Mouse (Mus musculus): Measurements from ENCODE around the gene Fam192a. TPM values are rescaled to one million over a fixed set of nuclear protein-coding genes. Genes with fewer than 3 reads are reported as not detected.

Fam192a gene
- total and polyA plus RNA-seq, 3 experiments: 30.7 to 80.3 (median 43.7) TPM

DNA sequence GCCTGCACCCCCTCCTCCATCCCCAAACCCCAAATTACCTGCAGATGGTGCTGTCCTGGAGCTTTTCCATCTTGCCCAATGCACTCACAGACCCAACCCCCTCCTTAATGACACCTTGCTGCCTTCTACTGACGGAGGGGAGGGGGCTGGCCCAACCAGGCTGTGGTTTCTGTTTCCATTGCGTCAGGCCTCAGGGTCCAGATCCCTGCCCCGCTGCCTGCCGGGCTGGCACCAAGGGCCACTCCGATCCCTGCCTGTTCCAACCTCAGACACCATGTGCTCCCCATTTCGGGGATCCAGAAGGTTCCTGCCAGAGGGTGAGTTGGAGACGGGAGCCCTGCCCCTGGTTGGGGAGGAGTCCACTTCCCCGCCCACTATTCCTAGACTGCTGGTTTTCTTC lies 57.8 kb downstream of the Fam192a start:
- H3K4me1 ChIP-seq (ENCODE audit: control insufficient read depth in 1 of 2, insufficient read depth in 2 of 2): peaks cover 35 to 39% of the 10 kb centered on the region in 2 experiments
- peaks cover 7 to 10% of the 10 kb centered on the region in 2 experiments for H3K36me3 ChIP-seq (replicated peaks in 1 of 2; ENCODE audit: control insufficient read depth in 1 of 2, insufficient read depth in 1 of 2, low read length in 1 of 2)
- peaks cover 2% of the 10 kb centered on the region for H3K27me3 ChIP-seq (replicated peaks)
- TF ChIP-seq TCF12 (IDR thresholded peaks at IDR 0.05; ENCODE audit: low read depth, low read length) (0 out of 2 replicates have a peak, but pooled peaks have one; percentile 64), KAT2A (IDR thresholded peaks at IDR 0.05; ENCODE audit: insufficient replicate concordance, low read length) (no peak), ELF1 (IDR thresholded peaks at IDR 0.05; ENCODE audit: low read depth, low read length) (no peak), JUN (IDR thresholded peaks at IDR 0.05; ENCODE audit: insufficient read depth, low read depth, low read length) (0 out of 2 replicates have a peak, but pooled peaks have one; percentile 5), MEF2A (IDR thresholded peaks at IDR 0.05; ENCODE audit: borderline replicate concordance, low read depth, low read length) (0 out of 2 replicates have a peak, but pooled peaks have one; percentile 44), CTCF (conservative IDR thresholded peaks at IDR 0.05 in 1 of 2, IDR thresholded peaks at IDR 0.05 in 1 of 2; ENCODE audit: low read depth in 2 of 2, low read length in 2 of 2) (peak in 1 of 2 experiments; percentile 35; a peak in 2 of 4 replicates), CHD2 (IDR thresholded peaks at IDR 0.05; ENCODE audit: low read length) (peak; percentile 54; the same call in 1 of the 2 replicates), MAFK (IDR thresholded peaks at IDR 0.05; ENCODE audit: insufficient replicate concordance, low read length) (no peak), GABPA (IDR thresholded peaks at IDR 0.05; ENCODE audit: insufficient replicate concordance, low read depth, low read length) (no peak), POLR2A (IDR thresholded peaks at IDR 0.05; ENCODE audit: low read depth, low read length) (peak; percentile 51; the same call in 1 of the 2 replicates), ZMIZ1 (IDR thresholded peaks at IDR 0.05; ENCODE audit: low read depth, low read length) (no peak), ZKSCAN1 (IDR thresholded peaks at IDR 0.05; ENCODE audit: borderline replicate concordance, low read depth, low read length) (no peak), BHLHE40 (IDR thresholded peaks at IDR 0.05; ENCODE audit: low read depth, low read length) (no peak), USF1 (IDR thresholded peaks at IDR 0.05; ENCODE audit: low read depth, low read length) (no peak), UBTF (IDR thresholded peaks at IDR 0.05; ENCODE audit: low read depth, low read length) (no peak), ZNF384 (IDR thresholded peaks at IDR 0.05; ENCODE audit: low read depth, low read length) (no peak), SIN3A (IDR thresholded peaks at IDR 0.05; ENCODE audit: low read length) (no peak), IRF4 (IDR thresholded peaks at IDR 0.05; ENCODE audit: low read depth, low read length) (peak; percentile 72), MXI1 (IDR thresholded peaks at IDR 0.05; ENCODE audit: low read depth, low read length) (no peak), MAZ (IDR thresholded peaks at IDR 0.05; ENCODE audit: low read depth, low read length) (peak; percentile 77; the same call in 1 of the 2 replicates), PAX5 (IDR thresholded peaks at IDR 0.05; ENCODE audit: low read length) (no peak), E2F4 (IDR thresholded peaks at IDR 0.05; ENCODE audit: insufficient replicate concordance, low read depth, low read length) (no peak), JUND (conservative IDR thresholded peaks at IDR 0.05; ENCODE audit: low read depth, low read length) (no peak), TBP (conservative IDR thresholded peaks at IDR 0.05; ENCODE audit: low read depth, low read length) (no peak), NRF1 (IDR thresholded peaks at IDR 0.05; ENCODE audit: low read depth, low read length) (no peak), RCOR1 (conservative IDR thresholded peaks at IDR 0.05; ENCODE audit: low read depth, low read length) (no peak), EP300 (IDR thresholded peaks at IDR 0.05; ENCODE audit: low read length) (no peak), HCFC1 (IDR thresholded peaks at IDR 0.05; ENCODE audit: low read depth, low read length) (no peak), CHD1 (IDR thresholded peaks at IDR 0.05; ENCODE audit: low read depth, low read length) (no peak), MYC (IDR thresholded peaks at IDR 0.05; ENCODE audit: low read depth, low read length) (no peak), RAD21 (IDR thresholded peaks at IDR 0.05; ENCODE audit: low read depth, low read length) (no peak; the same call in 1 of the 2 replicates), USF2 (conservative IDR thresholded peaks at IDR 0.05; ENCODE audit: low read depth, low read length) (no peak), ZC3H11A (IDR thresholded peaks at IDR 0.05; ENCODE audit: low read depth, low read length) (no peak), SMC3 (IDR thresholded peaks at IDR 0.05; ENCODE audit: low read depth, low read length) (peak; percentile 21; the same call in 1 of the 2 replicates), NELFE (IDR thresholded peaks at IDR 0.05; ENCODE audit: low read depth, low read length) (no peak), POLR2AphosphoS2 (IDR thresholded peaks at IDR 0.05; ENCODE audit: low read depth, low read length) (no peak), MAX (IDR thresholded peaks at IDR 0.05; ENCODE audit: low read length) (no peak), ETS1 (conservative IDR thresholded peaks at IDR 0.05; ENCODE audit: low read depth, low read length) (no peak; the same call in 1 of the 2 replicates)
- in situ Hi-C loops (cut with MboI; ENCODE audit: low pct_ligation_motif_present, low pct_unique_long_range_greater_than_20kb, low sequenced_read_pairs) (no loop called here), dilution Hi-C loops (cut with MboI; ENCODE audit: extremely low pct_ligation_motif_present, extremely low pct_unique_long_range_greater_than_20kb, low sequenced_read_pairs) (no loop called here)
- no peak overlapping the region for H3K27ac ChIP-seq (ENCODE audit: insufficient read depth, low read depth)
- DNase-seq (ENCODE audit: extremely low read depth): no peak
- peak overlapping the region; percentile 24; the same call in 1 of the 2 replicates for H3K4me2 ChIP-seq (ENCODE audit: insufficient read depth, low read depth, poor library complexity, severe bottlenecking)
- H3K4me3 ChIP-seq (replicated peaks in 1 of 3; ENCODE audit: low read depth in 2 of 3, low read length in 2 of 3, poor library complexity in 1 of 3): peak overlapping the region; percentile 3 to 52 (median 46)
- H3K9me3 ChIP-seq (replicated peaks; ENCODE audit: low read length): no peaks in the 10 kb centered on the region
- H3K79me2 ChIP-seq (replicated peaks; ENCODE audit: control insufficient read depth, extremely low read depth, insufficient read depth, poor library complexity, severe bottlenecking): no peaks in the 10 kb centered on the region
- peak overlapping the region; percentile 59 for H3K9ac ChIP-seq (ENCODE audit: insufficient read depth, low read depth)

All from CH12.LX (cell line).